Mouse (Mus musculus) adrenal gland, adult 18-20 months (tissue): ENCODE results near the gene Asb8. TPM values are rescaled to one million over a fixed set of nuclear protein-coding genes. Genes with fewer than 3 reads are reported as not detected.

Experiments
- DNase-seq, 2 experiments: peaks; one replicate each; pipeline ENCODE4 v3.0.0; 2021 to 2022; ENCODE audit warnings: low spot score in 2 of 2
- total RNA-seq, 2 experiments: library from RNA; stranded (reverse); gene quantifications; 1 replicate in 1 of 2; 2 replicates in 1 of 2; pipeline ENCODE4 v1.2.3; 2021

The Asb8 gene
- total RNA-seq, 2 experiments from 2014 or later, result 38.1 to 41.2 TPM

- DNase-seq, result no peak
These were observed 46.1 kb downstream of the Asb8 start for GRCm38 (mm10) chr15:98119363-98119762.

- no peak for DNase-seq
These were observed 49.1 kb downstream of the Asb8 start for GRCm38 (mm10) chr15:98116287-98116686.

GRCm38 (mm10) chr15:98115779-98116163, 49.7 kb downstream of the Asb8 start:
- no peak for DNase-seq

- no peak for DNase-seq
These were observed 50.3 kb downstream of the Asb8 start for GRCm38 (mm10) chr15:98114852-98115778.

- no peak for DNase-seq
These were observed 51.1 kb downstream of the Asb8 start for GRCm38 (mm10) chr15:98114098-98114851.

GRCm38 (mm10) chr15:98111791-98112190, 53.6 kb downstream of the Asb8 start:
- no peak for DNase-seq

GRCm38 (mm10) chr15:98108297-98109152, 56.9 kb downstream of the Asb8 start:
- peak; percentile 66 to 80 for DNase-seq

GRCm38 (mm10) chr15:98107703-98108296, 57.6 kb downstream of the Asb8 start:
- no peak for DNase-seq

GRCm38 (mm10) chr15:98107230-98107629, 58.2 kb downstream of the Asb8 start:
- no peak for DNase-seq

GRCm38 (mm10) chr15:98106506-98106905, 58.9 kb downstream of the Asb8 start:
- no peak for DNase-seq

- no peak for DNase-seq
These were observed 63.0 kb downstream of the Asb8 start for GRCm38 (mm10) chr15:98102401-98102800.

GRCm38 (mm10) chr15:98098519-98098918, 66.9 kb downstream of the Asb8 start:
- DNase-seq, result no peak

- DNase-seq, result no peak
These were observed 68.5 kb downstream of the Asb8 start for GRCm38 (mm10) chr15:98096957-98097356.

GRCm38 (mm10) chr15:98094905-98095304, 70.5 kb downstream of the Asb8 start:
- no peak for DNase-seq

- peak; percentile 85 to 87 for DNase-seq
These were observed 72.1 kb downstream of the Asb8 start, which contains the start of gene Senp1 for GRCm38 (mm10) chr15:98093121-98094011. TSS of gene Senp1 (minus strand) at chr15:98093744.

- DNase-seq, result no peak
These were observed 72.9 kb downstream of the Asb8 start, which contains the start of gene Pfkm for GRCm38 (mm10) chr15:98092372-98093120. TSS of gene Pfkm (plus strand) at chr15:98092589.

- no peak for DNase-seq
These were observed 73.6 kb downstream of the Asb8 start for GRCm38 (mm10) chr15:98091841-98092240.

GRCm38 (mm10) chr15:98089421-98090183, 75.8 kb downstream of the Asb8 start:
- peak; percentile 16 to 37 for DNase-seq
